Mouse (Mus musculus): ENCODE results near the gene Gosr1.
"Not testable (repeated sequence)": the region's sequence is repeated elsewhere in the genome, so short reads cannot be mapped to it uniquely, and the experiment has no call there.

The Gosr1 gene

GRCm38 (mm10) chr11:76735753-76736324 is 27.5 kb downstream of the Gosr1 start:
- in situ Hi-C loops (cut with MboI, MseI), result no loop called here

DNA sequence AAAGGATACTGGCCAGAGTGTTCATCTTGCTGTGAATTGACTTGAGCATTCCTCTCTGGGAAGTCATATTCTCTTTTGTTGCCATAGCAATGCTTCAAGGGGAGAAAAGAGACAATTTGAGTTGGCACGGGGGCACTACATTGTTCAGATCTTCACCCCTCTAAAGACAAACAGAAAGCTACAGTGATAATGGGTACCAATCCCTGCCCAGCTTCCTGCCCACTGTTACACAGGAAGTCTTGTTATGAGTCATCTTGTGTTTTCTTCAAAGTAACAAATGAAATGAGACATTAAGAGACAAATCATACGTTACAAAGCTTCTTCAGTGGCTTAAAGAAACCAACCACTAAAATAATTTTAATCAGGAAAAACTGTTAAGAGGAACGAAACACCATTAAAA is 28.8 kb downstream of the Gosr1 start:
- in situ Hi-C loops (cut with MboI, MseI), result no loop called here

GRCm38 (mm10) chr11:76730650-76731049 is 32.7 kb downstream of the Gosr1 start:
- in situ Hi-C loops (cut with MboI, MseI), result no loop called here

GRCm38 (mm10) chr11:76728093-76728492 is 35.3 kb downstream of the Gosr1 start:
- in situ Hi-C loops (cut with MboI, MseI), result no loop called here

DNA sequence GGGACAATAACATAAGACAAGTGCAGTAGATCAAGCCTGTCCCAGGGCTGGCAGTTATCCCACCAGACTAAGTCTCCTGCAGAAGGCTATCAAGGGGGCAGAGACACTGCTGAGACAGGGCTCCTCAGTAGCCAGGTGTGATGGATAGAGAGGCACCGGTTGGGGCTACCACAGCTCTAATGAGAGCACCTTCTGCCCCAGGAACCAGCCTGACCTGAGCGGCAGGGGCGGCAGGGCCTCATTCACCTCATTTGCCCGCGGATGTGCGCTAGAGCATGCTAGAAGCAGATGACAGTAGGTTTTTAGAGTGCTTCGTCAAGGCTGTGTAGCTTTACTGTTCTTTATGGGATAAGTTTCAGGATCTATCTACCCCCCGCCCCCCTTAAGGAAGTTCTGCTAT is 39.5 kb downstream of the Gosr1 start:
- in situ Hi-C loops (cut with MboI, MseI), result no loop called here

- in situ Hi-C loops (cut with MboI, MseI), result no loop called here
Observed at GRCm38 (mm10) chr11:76717000-76717399, 46.4 kb downstream of the Gosr1 start.

DNA sequence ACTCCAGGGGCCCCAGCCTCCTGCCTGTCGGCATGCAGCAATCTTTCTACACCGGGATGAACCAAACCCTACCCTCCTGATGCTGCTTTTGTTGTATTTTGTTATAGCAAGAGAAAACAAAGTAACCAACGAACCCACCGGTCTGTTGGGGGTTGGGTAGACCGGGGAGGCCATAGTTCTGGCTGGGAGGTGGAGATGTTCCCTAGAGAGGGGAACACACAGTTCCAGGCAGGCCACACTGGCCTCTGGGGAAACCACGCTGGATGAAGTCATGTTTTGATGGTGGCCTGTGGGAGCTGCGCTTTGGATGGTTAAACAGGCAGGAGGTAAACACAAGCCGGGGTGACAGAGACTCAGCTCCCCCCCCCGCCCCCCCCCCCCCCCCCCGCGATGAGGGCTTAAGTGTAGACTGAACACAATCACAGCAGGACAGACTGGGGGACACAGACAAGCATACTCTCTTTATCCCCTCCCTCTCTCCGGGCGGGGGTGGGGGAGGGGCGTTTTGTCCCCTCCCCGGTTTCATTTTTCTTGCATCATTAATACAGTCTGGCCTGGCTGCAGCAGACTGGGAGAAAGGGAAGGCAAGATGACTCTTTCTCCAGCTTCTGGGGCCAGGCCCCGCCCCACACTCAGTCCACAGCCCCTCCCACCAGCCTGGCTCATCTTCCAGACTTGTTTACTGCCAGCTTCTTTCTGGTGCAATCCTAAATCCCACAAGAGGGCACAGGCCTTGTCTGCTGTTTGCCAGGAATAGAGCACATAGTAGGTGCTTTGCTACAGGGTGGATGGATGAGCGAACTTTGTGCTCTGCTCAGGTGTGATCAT is 53.5 kb downstream of the Gosr1 start:
- in situ Hi-C loops (cut with MboI, MseI), result no loop called here

DNA sequence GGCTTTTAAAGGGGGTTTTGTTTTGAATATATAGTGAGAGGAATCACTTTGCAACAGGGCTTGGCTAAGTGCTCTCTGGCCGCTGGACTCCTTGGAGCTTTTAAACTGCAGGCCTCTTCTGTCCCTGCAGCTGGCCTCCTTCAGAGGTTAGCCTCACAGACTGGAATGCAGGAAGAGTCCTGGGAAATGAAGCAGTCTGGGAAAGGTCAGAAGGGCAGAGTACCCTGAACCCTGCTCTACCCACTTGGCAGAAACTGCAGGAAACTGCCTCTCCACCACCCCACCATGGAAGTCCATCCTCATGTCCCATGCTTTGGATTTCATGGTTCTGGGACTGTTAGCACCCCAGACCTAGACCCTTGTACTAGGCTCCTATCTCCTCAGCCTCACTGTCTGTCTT is 54.5 kb downstream of the Gosr1 start:
- in situ Hi-C loops (cut with MboI, MseI), result no loop called here

- in situ Hi-C loops (cut with MboI, MseI), result no loop called here
Observed at GRCm38 (mm10) chr11:76708066-76708465, 55.3 kb downstream of the Gosr1 start.

DNA sequence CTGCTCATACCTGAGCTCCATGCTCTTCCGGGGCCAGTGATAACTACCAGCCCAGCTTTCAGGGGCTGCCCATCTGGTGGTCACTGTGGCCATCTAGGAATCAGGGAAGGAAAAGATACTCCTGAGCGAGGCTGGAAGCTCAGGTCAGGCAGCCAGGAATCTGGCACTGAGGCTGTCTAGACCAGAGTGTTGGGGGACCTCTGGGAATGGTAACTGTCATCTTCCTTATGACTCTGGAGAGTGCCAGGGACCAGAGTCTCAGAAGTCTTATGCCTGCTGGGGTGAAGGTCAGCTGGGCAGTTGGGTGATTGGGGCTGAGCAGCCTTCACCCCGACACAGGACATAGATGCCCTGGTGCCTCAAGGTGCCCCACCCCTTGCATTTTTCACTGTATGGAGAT is 55.7 kb downstream of the Gosr1 start:
- in situ Hi-C loops (cut with MboI, MseI), result no loop called here

DNA sequence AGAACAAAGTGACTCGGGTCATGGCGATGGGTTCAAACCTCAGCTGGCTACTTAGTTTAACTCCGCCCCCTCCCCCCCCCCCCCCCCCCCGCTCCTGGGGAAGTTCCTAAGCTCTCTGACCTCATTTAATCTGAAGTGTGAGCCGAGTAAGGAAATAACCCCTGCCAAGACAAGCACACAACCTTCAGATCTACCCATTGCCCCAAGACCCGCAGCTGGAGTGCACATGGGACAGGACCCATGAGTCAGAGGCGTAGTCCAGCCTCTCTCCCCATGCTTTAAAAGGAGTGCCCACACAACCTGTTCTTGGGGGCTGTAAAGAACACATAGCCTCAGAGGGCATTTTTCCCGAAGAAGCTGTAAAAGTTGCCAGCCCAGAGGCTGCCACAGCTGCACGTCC is 63.8 kb downstream of the Gosr1 start:
- in situ Hi-C loops (cut with MboI, MseI), result no loop called here

DNA sequence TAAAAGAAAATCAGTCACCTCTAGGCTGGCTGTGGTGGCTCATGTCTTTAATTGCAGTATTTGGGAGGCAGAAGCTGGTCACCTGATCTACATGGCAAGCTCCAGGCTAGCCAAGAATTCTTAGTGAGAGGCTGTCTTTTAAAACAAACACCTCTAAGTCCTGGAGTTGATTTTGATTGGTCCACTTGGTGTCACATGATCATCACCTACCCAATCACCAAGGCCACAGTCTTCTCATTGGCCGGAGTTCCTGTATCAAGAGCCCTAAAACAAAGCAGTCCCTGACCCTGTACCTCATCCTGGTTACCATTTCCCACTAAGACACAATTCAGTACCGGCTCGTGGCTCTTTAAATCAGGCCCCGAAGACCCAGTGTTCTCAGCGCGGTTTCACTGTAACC is 67.6 kb downstream of the Gosr1 start:
- in situ Hi-C loops (cut with MboI, MseI), result no loop called here

DNA sequence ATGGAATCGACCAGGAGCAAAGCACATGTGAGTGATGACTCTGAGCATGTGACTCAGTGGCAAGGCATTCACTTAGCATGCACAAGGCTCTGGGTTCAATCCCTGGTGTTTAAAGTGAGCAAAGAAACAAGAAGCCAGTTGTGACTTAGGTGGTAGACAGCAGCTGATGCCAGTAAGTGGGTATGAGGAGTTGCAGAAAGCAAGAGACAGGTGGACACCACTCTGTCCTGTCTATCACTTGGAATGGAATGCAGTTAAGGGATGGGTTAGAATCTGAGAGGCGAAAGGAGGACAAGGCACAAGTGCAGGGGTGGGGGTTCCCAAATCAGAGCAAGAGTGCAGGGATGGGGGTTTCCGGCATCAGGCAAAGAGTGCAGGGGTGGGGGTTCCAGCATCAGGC is 71.3 kb downstream of the Gosr1 start:
- in situ Hi-C loops (cut with MboI, MseI), result no loop called here

DNA sequence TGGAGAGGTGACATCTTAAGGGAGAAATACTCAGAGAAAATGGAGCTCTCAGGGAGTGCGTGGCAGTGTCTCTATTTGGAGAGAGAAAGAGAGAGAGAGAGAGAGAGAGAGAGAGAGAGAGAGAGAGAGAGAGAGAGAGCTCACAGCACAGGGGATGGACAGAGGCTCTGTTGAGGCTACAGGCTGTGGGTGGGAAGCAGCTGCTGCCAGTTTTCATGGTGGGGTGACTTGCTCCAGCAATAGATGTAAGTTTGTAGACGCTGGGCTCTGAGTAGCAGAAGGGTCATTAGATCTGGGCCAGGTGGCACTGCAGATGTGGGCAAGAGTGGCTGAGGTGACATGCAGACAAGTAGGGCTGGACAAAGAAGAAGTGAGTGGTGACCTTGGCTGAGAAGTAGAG is 77.8 kb downstream of the Gosr1 start:
- in situ Hi-C loops (cut with MboI, MseI), result no loop called here

- in situ Hi-C loops (cut with MboI, MseI), result not testable (repeated sequence)
Observed at GRCm38 (mm10) chr11:76679508-76679907, 83.9 kb downstream of the Gosr1 start, which contains the start of gene Trarg1. TSS of gene Trarg1 (plus strand) at chr11:76679808.

All from regulatory T cell (primary cell).